Mouse (Mus musculus): Measurements from ENCODE around the gene Zfp846.

DNA sequence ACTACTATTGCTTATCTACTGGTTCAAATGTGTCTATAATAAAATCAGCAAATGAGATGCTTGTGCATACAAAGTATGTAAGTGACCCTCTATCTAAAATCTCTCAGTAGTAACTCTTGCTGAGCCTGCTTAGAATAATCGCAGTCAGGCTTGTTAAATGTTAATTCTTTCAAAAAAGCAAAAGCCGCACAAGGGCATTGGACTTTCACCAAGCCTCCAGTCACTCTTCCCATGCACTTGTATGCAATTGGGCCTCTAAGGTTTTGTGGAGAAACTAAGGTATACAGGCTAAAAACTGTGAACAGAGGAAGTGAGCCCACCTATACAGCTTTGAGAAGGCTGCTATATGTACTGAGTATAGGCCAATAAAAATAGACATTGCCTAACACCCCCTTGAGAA, 4.5 kb upstream of the Zfp846 start:
- no peak for TF ChIP-seq CTCF (IDR thresholded peaks at IDR 0.05)
- TF ChIP-seq EP300 (IDR thresholded peaks at IDR 0.05): no peak
